ENCODE assay signal across 8 mouse cellular contexts in the genomic region with DNA sequence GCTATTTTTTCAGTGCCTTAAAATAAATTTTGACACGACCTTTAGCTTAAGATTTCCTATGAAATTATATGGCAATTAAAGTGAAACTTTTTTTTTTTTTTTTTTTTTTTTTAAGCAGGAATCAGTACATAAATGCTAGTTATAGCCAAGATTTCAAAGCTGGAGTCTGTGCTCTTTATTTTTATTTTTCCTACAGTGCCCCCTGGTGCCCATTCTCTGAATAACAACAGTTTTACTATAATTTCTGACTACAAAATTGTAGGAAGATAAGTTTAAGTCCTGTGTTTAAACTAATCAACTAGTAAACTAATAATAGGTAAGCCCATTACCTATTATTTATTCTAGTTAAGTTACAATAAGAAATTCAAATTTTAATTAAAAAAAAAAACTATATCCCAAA.
DNase-seq lines count a peak whose midpoint lies in the region; ATAC-seq and TF ChIP-seq lines count a peak whose summit lies in the region.
"Had no signal": no experiment of that assay in that cellular context is flagged by ENCODE, and none has a peak within 500 bp of the region (broad histone marks: within the 10 kb centered on the region; RNA-seq: fewer than 3 reads in every experiment).

No protein-coding gene starts in this region.

- peak; percentile 14 for DNase-seq in thymus, postnatal 14 days
- no peak for DNase-seq in thymus, postnatal 10 days (ENCODE audit: low spot score in 2 of 2)
- DNase-seq in c-Kit-positive CD71-positive TER-119-positive erythroid progenitor cells, embryonic 14.5 days (ENCODE audit: low spot score) = peak; percentile 16
- peak; percentile 42 for DNase-seq in kidney, postnatal 14 days
- peak; percentile 48 for DNase-seq in retina, postnatal 1 day

- 4% methylated on average over 1 of the region's 1 CpGs for WGBS in intestine, postnatal 0 days
- 20% methylated on average over 1 of the region's 1 CpGs for WGBS in intestine, embryonic 16.5 days

- H3K9ac ChIP-seq in intestine, postnatal 0 days (ENCODE audit: low read depth, low read length) = no peak overlapping the region
- no peak overlapping the region for H3K9ac ChIP-seq in intestine, embryonic 16.5 days (ENCODE audit: low read depth, low read length)
- H3K9ac ChIP-seq: embryonic facial prominence, embryonic 12.5 days had no signal

- no peaks in the 10 kb centered on the region for H3K27me3 ChIP-seq in intestine, postnatal 0 days (replicated peaks; ENCODE audit: control insufficient read depth, insufficient read depth, low read length)
- H3K27me3 ChIP-seq in intestine, embryonic 16.5 days (replicated peaks; ENCODE audit: control insufficient read depth, insufficient read depth, low read length) = no peaks in the 10 kb centered on the region
- H3K27me3 ChIP-seq: embryonic facial prominence, embryonic 12.5 days had no signal

- no peaks in the 10 kb centered on the region for H3K36me3 ChIP-seq in intestine, postnatal 0 days (ENCODE audit: control insufficient read depth, insufficient read depth)
- no peaks in the 10 kb centered on the region for H3K36me3 ChIP-seq in intestine, embryonic 16.5 days (ENCODE audit: control insufficient read depth, insufficient read depth, low read length)
- H3K36me3 ChIP-seq: embryonic facial prominence, embryonic 12.5 days had no signal

- no peak overlapping the region for H3K4me2 ChIP-seq in intestine, postnatal 0 days (replicated peaks; ENCODE audit: low read depth)
- H3K4me2 ChIP-seq in intestine, embryonic 16.5 days (ENCODE audit: low read depth, low read length) = no peak overlapping the region
- H3K4me2 ChIP-seq: embryonic facial prominence, embryonic 12.5 days had no signal

- ATAC-seq in intestine, postnatal 0 days = no peak
- no peak for ATAC-seq in intestine, embryonic 16.5 days

- no peak overlapping the region for H3K27ac ChIP-seq in intestine, postnatal 0 days (ENCODE audit: low read depth, low read length)
- no peak overlapping the region for H3K27ac ChIP-seq in intestine, embryonic 16.5 days (ENCODE audit: low read length)
- H3K27ac ChIP-seq: embryonic facial prominence, embryonic 12.5 days had no signal

- H3K4me3 ChIP-seq in intestine, postnatal 0 days (ENCODE audit: low read depth, low read length) = no peak overlapping the region
- H3K4me3 ChIP-seq in intestine, embryonic 16.5 days (ENCODE audit: low read length) = no peak overlapping the region
- H3K4me3 ChIP-seq: embryonic facial prominence, embryonic 12.5 days had no signal

- no peaks in the 10 kb centered on the region for H3K4me1 ChIP-seq in intestine, postnatal 0 days (replicated peaks; ENCODE audit: control insufficient read depth, insufficient read depth, low read length)
- H3K4me1 ChIP-seq in intestine, embryonic 16.5 days (ENCODE audit: control insufficient read depth, insufficient read depth, low read length) = no peaks in the 10 kb centered on the region
- H3K4me1 ChIP-seq: embryonic facial prominence, embryonic 12.5 days had no signal

- TF ChIP-seq CTCF in intestine, postnatal 0 days (IDR thresholded peaks at IDR 0.05; ENCODE audit: low read depth) = peak; percentile 54

- no peaks in the 10 kb centered on the region for H3K9me3 ChIP-seq in intestine, postnatal 0 days (ENCODE audit: control insufficient read depth)
- no peaks in the 10 kb centered on the region for H3K9me3 ChIP-seq in intestine, embryonic 16.5 days (ENCODE audit: control insufficient read depth, low read length)
- H3K9me3 ChIP-seq: embryonic facial prominence, embryonic 12.5 days had no signal

Comparison
In these comparisons a context has a peak if more than half of its experiments do, and no peak if none do; other contexts are left out.
1. DNase-seq: peak in thymus, postnatal 14 days (single experiment), c-Kit-positive CD71-positive TER-119-positive erythroid progenitor cells, embryonic 14.5 days (single experiment), kidney, postnatal 14 days (single experiment) and retina, postnatal 1 day (single experiment); none in thymus, postnatal 10 days (0 of 2).